Mouse (Mus musculus) embryonic facial prominence, embryonic 10.5 days (tissue): ENCODE measurements around the gene Utp14a. TPM values are rescaled to one million over a fixed set of nuclear protein-coding genes. Genes with fewer than 3 reads are reported as not detected.
"Not testable (repeated sequence)": the region's sequence is repeated elsewhere in the genome, so short reads cannot be mapped to it uniquely, and the experiment has no call there.

Source experiments
- DNase-seq: peaks from one replicate; pipeline ENCODE4 v3.0.0-alpha.2; 2017; ENCODE audit warnings: low spot score
- H3K27ac ChIP-seq: fragments of 300-500 bp; sonication (generic); replicated peaks from 2 replicates; pipeline ENCODE4 v1.5.1; 2016; ENCODE audit warnings: mild to moderate bottlenecking
- H3K27me3 ChIP-seq: fragments of 300-500 bp; sonication (generic); replicated peaks from 2 replicates; pipeline ENCODE4 v1.6.1; 2016; ENCODE audit warnings: low read depth, mild to moderate bottlenecking; ENCODE audit not compliant: poor library complexity, severe bottlenecking
- H3K36me3 ChIP-seq: fragments of 300-500 bp; sonication (generic); replicated peaks from 2 replicates; pipeline ENCODE4 v1.6.1; 2016; ENCODE audit warnings: mild to moderate bottlenecking, moderate library complexity
- H3K4me1 ChIP-seq: fragments of 300-500 bp; sonication (generic); 2 replicates; pipeline ENCODE4 v1.6.1; 2016
- H3K4me3 ChIP-seq: fragments of 300-500 bp; sonication (generic); 2 replicates; pipeline ENCODE4 v1.5.1; 2016; ENCODE audit warnings: mild to moderate bottlenecking, moderate library complexity
- H3K9me3 ChIP-seq: fragments of 300-500 bp; sonication (generic); 2 replicates; pipeline ENCODE4 v1.6.1; 2016; ENCODE audit warnings: mild to moderate bottlenecking
- WGBS: fragments of 180-500 bp; shearing (Covaris S2); methylation state at CpG from one replicate; pipeline ENCODE4 v1.1.7; 2016; 5-methylcytosine and 5-hydroxymethylcytosine counted together
- polyA plus RNA-seq: library from polyadenylated mRNA; unstranded; fragments of >200 nt; fragmentation: Nextera tagmentation; extraction: Ambion mirVana; gene quantifications from 2 replicates; pipeline ENCODE4 v1.2.1, GENCODE M21; 2016

The Utp14a gene
- polyA plus RNA-seq = 22.3 and 22.8 TPM in 2 replicates

DNA sequence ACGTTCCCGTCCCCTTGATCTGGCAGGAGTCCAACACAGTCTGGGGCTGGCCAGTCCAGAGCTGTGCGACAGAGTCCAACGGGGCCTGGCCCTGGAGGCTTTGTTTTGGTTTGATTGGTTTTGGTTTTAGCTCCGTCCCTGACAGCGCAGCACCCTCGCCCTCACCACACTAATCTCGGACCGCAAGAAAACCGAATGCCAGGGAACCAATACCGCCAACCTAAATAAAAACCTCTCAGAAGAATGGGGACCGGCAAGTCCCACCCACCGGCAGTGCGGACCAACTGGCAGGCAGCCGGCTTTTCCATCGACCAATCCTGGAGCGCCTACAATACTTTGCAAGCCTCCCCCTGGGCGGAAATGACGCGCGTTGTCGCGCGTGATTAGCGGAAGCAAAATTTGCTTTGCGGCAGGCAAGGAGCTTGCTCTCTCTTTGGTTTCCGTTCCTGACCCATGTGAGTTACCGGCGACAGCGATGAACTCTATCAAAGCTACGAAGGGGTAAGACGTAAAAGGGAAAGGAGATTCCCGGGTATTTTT lies at the start of gene Utp14a:
Utp14a (plus strand) TSS at position 395 of the 540 bp plus-strand sequence.
- peak within 1 kb of the TSS; percentile 63 for H3K4me3 ChIP-seq
- peak within 1 kb of the TSS; percentile 80 for H3K27ac ChIP-seq
- H3K36me3 ChIP-seq = peaks cover 24% of the 10 kb centered on the region
- DNase-seq = peak; percentile 93
- peaks cover 4% of the 10 kb centered on the region; the same call in 1 of the 2 replicates for H3K4me1 ChIP-seq
- H3K27me3 ChIP-seq = no peaks in the 10 kb centered on the region
- whole genome bisulfite sequencing = 9% methylated on average over 33 of the region's 33 CpGs
- H3K9me3 ChIP-seq = no peaks in the 10 kb centered on the region

DNA sequence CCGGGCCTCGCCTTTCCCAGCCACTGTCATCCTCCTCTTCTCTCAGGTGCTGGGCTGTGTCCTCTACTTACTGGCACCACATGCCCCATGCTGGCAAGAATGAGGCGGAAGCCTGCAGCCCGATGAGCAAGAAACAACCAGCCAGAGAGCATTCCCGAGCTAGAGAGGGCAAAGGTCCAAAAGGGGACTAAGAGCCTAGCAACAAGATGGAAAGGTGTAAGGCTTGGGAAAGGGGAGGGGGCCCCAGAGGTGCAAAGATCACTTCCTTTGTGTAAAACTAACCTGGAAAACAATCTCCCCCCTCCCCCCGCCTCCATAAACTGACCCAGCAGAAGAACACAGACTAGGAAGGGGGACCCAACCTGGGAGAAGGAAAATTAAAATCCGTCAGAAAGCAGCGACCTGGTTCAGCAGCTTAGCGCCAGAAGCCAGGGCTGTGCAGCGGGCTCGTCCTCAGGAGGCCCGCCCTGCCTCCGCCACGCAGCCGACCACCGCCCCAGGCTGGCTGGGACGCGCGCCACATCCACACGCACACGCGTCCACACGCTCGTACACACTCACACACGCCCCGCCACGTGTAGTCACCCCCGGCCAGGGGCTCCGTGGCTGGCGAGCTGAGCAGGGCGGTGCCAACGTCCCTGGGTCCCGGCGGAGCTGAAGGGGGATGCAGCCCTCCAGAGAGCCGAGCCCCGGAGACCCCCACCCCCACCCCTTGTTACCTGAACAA lies 48.7 kb upstream of the Utp14a start:
- Histone ChIP-seq H3K4me1 (peaks cover 5% of the 10 kb centered on the region; the same call in 1 of the 2 replicates), H3K27ac (peak overlapping the region; percentile 78), H3K4me3 (peak overlapping the region; percentile 71), H3K36me3 (no peaks in the 10 kb centered on the region), H3K9me3 (no peaks in the 10 kb centered on the region), H3K27me3 (peaks cover 11% of the 10 kb centered on the region; the same call in 1 of the 2 replicates)
- DNase-seq = no peak
- WGBS = 17% methylated on average over 36 of the region's 36 CpGs

GRCm38 (mm10) chrX:48208519-48209185 lies 48.0 kb upstream of the Utp14a start, which contains the start of gene Zdhhc9:
Gene Zdhhc9 (minus strand): TSS chrX:48208878.
- H3K27me3 ChIP-seq = peaks cover 11% of the 10 kb centered on the region; the same call in 1 of the 2 replicates
- H3K36me3 ChIP-seq = no peaks in the 10 kb centered on the region
- peak within 1 kb of the TSS; percentile 78 for H3K27ac ChIP-seq
- WGBS = 19% methylated on average over 34 of the region's 34 CpGs
- peak within 1 kb of the TSS; percentile 71 for H3K4me3 ChIP-seq
- H3K4me1 ChIP-seq = peaks cover 5% of the 10 kb centered on the region; the same call in 1 of the 2 replicates
- DNase-seq = peak; percentile 90
- no peaks in the 10 kb centered on the region for H3K9me3 ChIP-seq

GRCm38 (mm10) chrX:48209746-48210145 lies 46.9 kb upstream of the Utp14a start:
- DNase-seq, H3K4me3 ChIP-seq, H3K27ac ChIP-seq, H3K9me3 ChIP-seq, H3K4me1 ChIP-seq, H3K36me3 ChIP-seq: not testable (repeated sequence)
- H3K27me3 ChIP-seq = peaks cover 11% of the 10 kb centered on the region; the same call in 1 of the 2 replicates
- WGBS = 74% methylated on average over 4 of the region's 4 CpGs

GRCm38 (mm10) chrX:48219468-48219867 lies 37.2 kb upstream of the Utp14a start:
- H3K36me3 ChIP-seq = no peaks in the 10 kb centered on the region
- H3K9me3 ChIP-seq = no peaks in the 10 kb centered on the region
- 79% methylated on average over 5 of the region's 5 CpGs for WGBS
- H3K4me1 ChIP-seq = no peaks in the 10 kb centered on the region
- no peak for DNase-seq
- no peak overlapping the region for H3K4me3 ChIP-seq
- H3K27ac ChIP-seq = no peak overlapping the region
- H3K27me3 ChIP-seq = no peaks in the 10 kb centered on the region

DNA sequence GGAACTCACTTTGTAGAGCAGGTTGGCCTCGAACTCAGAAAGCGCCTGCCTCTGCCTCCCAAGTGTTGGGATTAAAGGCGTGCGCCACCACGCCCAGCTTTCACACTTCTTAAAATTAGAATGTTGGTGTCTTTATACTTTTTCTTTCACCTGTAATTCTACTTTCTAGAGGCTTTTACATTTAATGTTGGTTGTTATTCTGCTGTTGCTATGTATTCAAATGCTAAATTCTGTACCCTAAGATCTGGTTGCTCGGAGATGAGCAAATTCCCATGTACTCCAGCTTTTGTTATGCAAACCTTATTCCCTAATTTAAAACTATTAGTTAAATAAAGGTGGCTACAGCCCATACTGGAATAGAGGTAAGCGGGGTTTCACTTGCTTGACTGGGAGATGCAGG lies 34.0 kb upstream of the Utp14a start:
- no peaks in the 10 kb centered on the region for H3K9me3 ChIP-seq
- no peak overlapping the region for H3K4me3 ChIP-seq
- H3K4me1 ChIP-seq = no peaks in the 10 kb centered on the region
- no peak overlapping the region for H3K27ac ChIP-seq
- WGBS = 86% methylated on average over 7 of the region's 7 CpGs
- no peak for DNase-seq
- no peaks in the 10 kb centered on the region for H3K36me3 ChIP-seq
- H3K27me3 ChIP-seq = no peaks in the 10 kb centered on the region

GRCm38 (mm10) chrX:48226225-48226624 lies 30.4 kb upstream of the Utp14a start:
- 86% methylated on average over 7 of the region's 7 CpGs for WGBS

GRCm38 (mm10) chrX:48234417-48234816 lies 22.2 kb upstream of the Utp14a start:
- Histone ChIP-seq H3K36me3 (no peaks in the 10 kb centered on the region), H3K9me3 (no peaks in the 10 kb centered on the region), H3K27me3 (no peaks in the 10 kb centered on the region), H3K27ac (no peak overlapping the region), H3K4me1 (no peaks in the 10 kb centered on the region), H3K4me3 (no peak overlapping the region)
- DNase-seq = no peak
- 77% methylated on average over 7 of the region's 7 CpGs for WGBS

More at GRCm38 (mm10) chrX:48226225-48226624, 30.4 kb upstream of the Utp14a start:
- DNase-seq = no peak
- no peaks in the 10 kb centered on the region for H3K9me3 ChIP-seq
- H3K36me3 ChIP-seq = no peaks in the 10 kb centered on the region
- no peak overlapping the region for H3K4me3 ChIP-seq
- H3K27ac ChIP-seq = no peak overlapping the region
- no peaks in the 10 kb centered on the region for H3K27me3 ChIP-seq
- no peaks in the 10 kb centered on the region for H3K4me1 ChIP-seq

GRCm38 (mm10) chrX:48255830-48256428 lies 733 bp upstream of the Utp14a start:
- DNase-seq = peak; percentile 39
- H3K9me3 ChIP-seq = no peaks in the 10 kb centered on the region

GRCm38 (mm10) chrX:48257011-48257410 lies 349 bp downstream of the Utp14a start:
- Histone ChIP-seq H3K4me3 (peak overlapping the region; percentile 63), H3K9me3 (no peaks in the 10 kb centered on the region), H3K27me3 (no peaks in the 10 kb centered on the region), H3K27ac (no peak overlapping the region), H3K4me1 (peaks cover 4% of the 10 kb centered on the region; the same call in 1 of the 2 replicates), H3K36me3 (peaks cover 29% of the 10 kb centered on the region)
- WGBS = 19% methylated on average over 16 of the region's 16 CpGs
- DNase-seq = no peak

More at GRCm38 (mm10) chrX:48255830-48256428, 733 bp upstream of the Utp14a start:
- H3K36me3 ChIP-seq = peaks cover 18% of the 10 kb centered on the region
- H3K27ac ChIP-seq = peak overlapping the region; percentile 80
- H3K27me3 ChIP-seq = no peaks in the 10 kb centered on the region
- H3K4me1 ChIP-seq = peaks cover 4% of the 10 kb centered on the region; the same call in 1 of the 2 replicates
- WGBS = 17% methylated on average over 18 of the region's 18 CpGs
- H3K4me3 ChIP-seq = peak overlapping the region; percentile 63

DNA sequence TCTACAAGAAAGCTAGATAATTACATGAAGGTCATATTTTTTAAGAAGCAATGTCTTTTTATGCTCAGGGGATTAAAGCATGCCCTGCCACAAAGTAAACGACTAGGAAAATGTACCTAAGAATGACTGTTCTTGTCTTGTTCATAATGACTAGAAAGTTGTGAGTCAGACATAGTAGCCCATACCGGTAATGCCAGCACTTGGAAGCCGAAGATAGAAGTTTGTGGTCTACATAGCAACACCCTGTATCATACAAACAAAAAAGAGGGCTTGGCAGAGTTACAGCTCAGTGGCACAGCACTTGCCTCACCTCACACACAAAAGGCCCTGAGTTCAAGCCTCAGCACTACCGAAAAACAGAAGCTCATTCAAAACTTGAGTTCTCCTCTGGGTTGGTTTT lies 15.0 kb downstream of the Utp14a start:
- H3K36me3 ChIP-seq = peaks cover 59% of the 10 kb centered on the region
- H3K27ac ChIP-seq = no peak overlapping the region
- no peaks in the 10 kb centered on the region for H3K4me1 ChIP-seq
- H3K9me3 ChIP-seq = no peaks in the 10 kb centered on the region
- DNase-seq = no peak
- no peaks in the 10 kb centered on the region for H3K27me3 ChIP-seq
- no peak overlapping the region for H3K4me3 ChIP-seq
- 87% methylated on average over 4 of the region's 4 CpGs for WGBS

DNA sequence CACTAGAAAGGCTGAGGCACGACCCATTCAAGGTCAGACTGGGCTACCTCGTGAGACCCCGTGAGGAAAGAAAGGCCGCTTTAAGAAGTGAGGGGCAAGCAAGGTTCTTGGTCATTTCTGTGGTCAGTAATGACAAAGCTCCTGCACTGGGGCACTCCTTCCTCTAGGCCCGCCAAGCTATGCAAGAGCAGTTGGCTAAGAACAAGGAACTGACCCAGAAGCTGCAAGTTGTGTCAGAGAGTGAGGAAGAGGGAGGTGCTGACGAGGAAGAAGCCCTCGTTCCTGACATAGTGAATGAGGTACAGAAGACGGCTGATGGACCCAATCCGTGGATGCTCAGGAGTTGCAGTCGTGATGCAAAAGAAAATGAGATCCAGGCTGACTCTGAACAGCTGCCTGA lies 18.0 kb downstream of the Utp14a start:
- Histone ChIP-seq H3K4me1 (no peaks in the 10 kb centered on the region), H3K27ac (no peak overlapping the region), H3K9me3 (no peaks in the 10 kb centered on the region), H3K4me3 (no peak overlapping the region), H3K27me3 (no peaks in the 10 kb centered on the region), H3K36me3 (peaks cover 48% of the 10 kb centered on the region)
- 86% methylated on average over 10 of the region's 10 CpGs for WGBS
- no peak for DNase-seq
